Mouse (Mus musculus): ENCODE results near the gene Cisd1.
A peak's percentile ranks its signal among the peaks of the same experiment; 100 is the strongest.

The Cisd1 gene

GRCm38 (mm10) chr10:71348637-71349280 is 4.0 kb upstream of the Cisd1 start:
- DNase-seq = peak; percentile 9 to 24

DNA sequence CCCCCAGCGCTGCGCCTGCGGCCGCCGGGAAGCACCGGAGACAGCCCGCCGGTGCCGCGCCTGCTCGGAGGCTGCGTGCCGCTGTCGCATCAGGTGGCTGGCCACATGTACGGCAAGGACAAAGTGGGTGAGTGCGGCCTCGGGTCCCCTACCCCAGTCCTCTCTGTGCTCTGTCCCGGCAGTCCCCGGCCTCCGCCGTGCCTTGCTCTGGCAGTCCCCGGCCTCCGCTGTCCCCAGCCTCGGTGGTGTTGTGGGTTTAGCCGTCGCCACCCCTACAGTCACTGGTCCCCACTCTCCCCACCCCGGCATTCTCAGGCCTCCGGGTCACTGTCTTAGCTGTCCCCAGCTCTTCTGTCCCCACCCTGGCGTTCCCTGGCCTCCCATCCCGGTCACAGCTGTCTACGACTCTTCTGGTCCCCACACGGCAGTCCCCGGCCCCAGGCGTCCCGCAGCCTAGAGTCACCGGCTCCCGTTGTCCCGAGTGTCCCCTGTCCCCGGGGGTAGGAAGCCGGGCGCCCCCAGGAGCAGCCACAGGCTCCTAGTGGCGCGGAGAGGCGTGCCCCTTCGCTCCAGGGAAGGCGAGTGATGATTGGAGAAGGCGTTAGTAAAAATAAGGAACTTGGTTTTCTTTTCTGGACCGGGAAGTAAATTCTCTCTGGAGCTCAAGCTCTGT is 3.3 kb upstream of the Cisd1 start:
- DNase-seq = no peak

DNA sequence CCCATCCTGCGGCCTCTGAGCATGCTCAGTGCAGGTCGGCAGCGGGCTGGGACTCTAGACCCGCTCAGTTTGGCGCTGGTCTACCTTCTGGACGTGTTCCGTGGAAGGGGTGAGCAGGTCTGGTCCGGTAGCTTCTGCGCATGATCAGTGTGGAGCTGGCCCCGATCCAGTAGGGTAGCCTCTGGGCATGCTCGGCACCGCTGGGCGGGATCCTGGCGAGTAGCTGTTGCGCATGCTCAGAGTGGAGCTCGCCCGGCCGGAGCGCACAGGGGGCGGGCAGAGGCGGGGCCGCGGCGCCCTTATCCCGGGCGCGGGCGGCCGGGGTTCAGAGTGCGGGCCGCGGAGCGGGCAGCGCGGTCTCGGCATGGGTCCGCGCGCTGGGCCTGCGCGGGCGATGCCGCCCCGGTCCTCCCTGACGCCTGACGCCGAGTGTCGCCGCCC is 2.8 kb upstream of the Cisd1 start, which contains the start of gene Ipmk:
Gene Ipmk (plus strand): TSS at position 255 of the 441 bp plus-strand sequence.
- peak; percentile 100 for DNase-seq

DNA sequence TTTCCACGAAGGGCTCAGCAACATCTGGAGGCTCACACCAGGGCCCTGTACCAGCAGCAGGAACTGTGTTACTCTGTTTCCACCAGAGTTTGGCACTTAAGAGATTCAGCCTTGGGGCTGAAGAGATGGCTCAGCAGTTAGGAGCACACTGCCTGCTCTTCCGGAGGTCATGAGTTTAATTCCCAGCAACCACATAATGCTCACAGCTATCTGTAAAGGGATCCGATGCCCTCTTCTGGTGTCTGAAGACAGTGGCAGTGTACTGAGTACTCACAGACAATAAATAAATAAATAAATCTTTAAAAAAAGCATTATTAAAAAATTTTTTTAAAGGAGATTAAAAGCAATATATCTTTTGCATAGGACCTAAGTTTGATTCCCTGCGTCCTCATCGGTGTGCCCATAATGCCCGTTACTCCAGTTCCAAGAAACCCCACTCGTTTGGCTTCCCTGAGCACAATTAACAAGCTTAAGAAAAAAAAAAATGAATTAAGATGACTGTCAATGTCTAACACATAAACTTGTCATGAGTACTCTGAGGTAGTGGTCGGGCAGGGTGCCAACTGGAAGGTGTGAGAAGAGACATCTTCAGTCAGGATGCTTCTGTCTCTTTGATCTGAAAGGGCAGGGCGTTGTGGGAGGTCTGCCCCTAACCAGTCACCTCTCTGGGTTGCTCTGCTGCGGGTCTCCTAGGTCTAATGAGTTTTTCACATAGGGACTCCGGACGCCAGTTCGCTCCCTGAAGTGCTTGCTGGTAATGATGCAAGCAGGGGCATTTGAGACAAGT is 2.2 kb upstream of the Cisd1 start:
- DNase-seq = peak; percentile 27 to 86

DNA sequence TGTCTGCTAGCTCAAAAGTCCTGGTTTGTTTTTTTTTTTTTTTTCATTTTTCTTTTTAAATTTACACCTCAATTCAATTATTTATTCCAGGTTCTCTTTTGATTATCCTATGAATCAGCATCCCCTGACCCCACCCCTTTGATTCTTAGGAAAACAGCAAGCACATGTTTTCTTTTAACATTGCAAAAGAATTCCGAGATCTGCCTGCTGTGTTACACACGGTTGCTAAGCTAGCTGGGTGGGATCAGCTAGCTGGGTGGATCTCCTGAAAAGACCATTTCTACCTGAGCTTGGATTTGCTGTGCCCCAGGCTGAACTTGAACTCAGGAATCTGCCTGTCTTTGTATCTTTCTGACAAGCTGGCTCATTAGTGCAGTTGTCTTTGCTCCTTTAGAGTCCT is 1.4 kb upstream of the Cisd1 start:
- no peak for DNase-seq

DNA sequence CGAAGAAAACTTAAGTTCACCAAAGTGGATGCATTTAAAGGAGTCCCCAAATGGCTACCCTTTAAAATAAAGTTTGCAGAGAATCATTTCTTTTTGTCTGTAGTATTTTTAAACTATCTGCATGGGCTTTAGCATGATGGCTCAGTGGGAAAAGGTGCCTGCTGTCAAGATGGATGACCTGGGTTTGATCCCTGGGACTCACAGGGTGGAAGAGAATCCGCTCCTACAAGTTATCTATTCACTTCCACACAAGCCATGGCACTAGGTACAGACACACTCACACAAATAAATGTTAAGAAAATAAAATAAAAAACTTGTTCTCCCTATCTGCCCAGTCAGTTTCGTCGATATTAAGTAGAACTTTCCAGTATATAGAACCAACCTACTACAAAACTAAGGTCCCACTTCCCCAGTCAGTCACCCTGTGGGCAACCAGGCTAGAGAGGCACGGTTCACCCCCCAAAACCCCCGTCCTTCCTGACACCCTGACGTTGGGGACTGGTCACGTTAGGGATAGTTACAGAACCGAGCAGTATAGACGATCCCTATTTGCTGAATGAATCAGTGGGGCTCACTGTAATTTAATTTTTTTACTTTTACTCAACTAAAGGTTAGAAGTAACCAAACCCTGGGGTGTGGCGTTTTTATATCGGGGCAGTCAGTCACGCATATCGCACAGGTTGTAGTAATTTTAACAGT is 1.0 kb downstream of the Cisd1 start:
- DNase-seq = peak in 1 of 2 experiments; percentile 17

DNA sequence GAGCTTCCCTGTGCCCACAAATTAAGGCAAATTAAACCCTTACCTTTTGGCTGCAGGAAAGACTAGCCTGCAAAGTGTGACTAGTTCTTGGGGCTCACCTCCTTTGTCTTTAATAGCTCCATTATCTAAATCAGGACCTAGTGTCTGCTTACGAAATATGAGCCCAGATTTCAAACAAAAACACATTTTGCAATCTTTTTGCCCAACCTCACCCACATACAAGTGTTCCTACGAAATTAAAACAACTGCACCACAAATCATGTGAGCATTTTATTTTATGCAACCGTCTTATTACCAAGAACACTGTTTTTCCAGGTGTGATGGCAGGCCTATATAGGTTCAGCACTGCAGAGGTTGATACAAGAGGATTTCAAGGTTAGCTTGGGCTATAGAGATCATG is 1.6 kb downstream of the Cisd1 start:
- no peak for DNase-seq

DNA sequence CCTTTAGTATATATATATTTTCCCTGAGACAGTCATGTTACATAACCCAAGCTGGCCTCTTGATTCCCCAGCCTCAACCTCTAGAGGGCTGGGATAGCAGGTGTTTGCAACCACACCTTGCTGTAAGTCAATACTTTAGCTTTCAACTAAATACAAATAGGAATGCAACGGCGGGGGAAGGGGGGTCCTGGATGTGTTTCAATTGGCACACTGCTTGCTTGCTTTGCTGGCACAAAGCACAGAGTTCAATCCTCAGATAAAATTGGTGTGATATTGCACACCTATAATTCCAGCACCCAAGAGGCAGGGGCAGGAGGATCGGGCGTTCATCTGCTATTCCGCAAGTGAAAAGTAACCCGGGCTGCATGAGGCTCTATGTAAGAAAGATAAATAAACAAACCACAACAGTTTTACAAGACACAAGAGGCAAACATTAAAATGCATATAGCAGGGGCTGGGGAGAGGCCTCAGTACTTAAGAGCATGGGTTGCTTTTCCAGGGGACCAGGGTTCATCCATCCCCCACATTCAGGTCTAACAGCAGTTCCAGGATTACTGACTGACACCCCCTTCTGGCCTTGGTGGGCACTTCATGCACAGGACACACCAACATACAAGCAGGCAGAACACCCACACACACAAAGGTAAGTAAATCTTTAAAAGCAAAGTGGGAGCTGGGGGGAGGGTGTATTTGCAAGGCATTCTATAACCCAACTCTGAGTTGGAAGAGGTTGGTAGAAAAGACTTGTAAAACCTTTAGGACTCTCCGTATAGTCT is 2.5 kb downstream of the Cisd1 start:
- peak; percentile 27 to 42 for DNase-seq

GRCm38 (mm10) chr10:71341290-71341689 is 3.5 kb downstream of the Cisd1 start:
- DNase-seq = no peak

DNA sequence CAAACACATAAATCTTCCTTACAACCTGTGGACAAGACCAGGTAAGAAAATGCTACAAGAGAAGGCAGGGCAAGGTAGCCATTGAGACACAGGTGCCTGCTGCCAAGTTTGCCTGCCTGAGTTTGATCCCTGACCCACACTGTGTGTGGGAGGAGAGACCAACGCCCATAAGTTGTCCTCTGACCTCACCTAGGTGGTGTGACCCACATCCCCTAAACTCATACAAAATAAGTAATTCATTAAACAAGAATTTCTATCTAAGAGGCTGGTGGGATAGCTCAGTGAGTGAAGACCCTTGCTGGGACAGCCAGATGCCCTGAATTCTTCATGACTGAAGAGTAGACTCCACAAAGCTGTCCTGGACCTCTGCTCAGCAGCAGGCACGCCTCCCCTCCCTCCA is 4.6 kb downstream of the Cisd1 start:
- no peak for DNase-seq

GRCm38 (mm10) chr10:71339463-71339862 is 5.3 kb downstream of the Cisd1 start:
- no peak for DNase-seq

- DNase-seq = peak in 1 of 2 experiments; percentile 26
Measured at GRCm38 (mm10) chr10:71338156-71338905, 6.4 kb downstream of the Cisd1 start.

- no peak for DNase-seq
Measured at GRCm38 (mm10) chr10:71337733-71338132, 7.0 kb downstream of the Cisd1 start.

- DNase-seq = no peak
Measured at GRCm38 (mm10) chr10:71332859-71333258, 11.9 kb downstream of the Cisd1 start.

GRCm38 (mm10) chr10:71332376-71332775 is 12.4 kb downstream of the Cisd1 start:
- DNase-seq = no peak

GRCm38 (mm10) chr10:71331908-71332307 is 12.8 kb downstream of the Cisd1 start:
- no peak for DNase-seq

DNA sequence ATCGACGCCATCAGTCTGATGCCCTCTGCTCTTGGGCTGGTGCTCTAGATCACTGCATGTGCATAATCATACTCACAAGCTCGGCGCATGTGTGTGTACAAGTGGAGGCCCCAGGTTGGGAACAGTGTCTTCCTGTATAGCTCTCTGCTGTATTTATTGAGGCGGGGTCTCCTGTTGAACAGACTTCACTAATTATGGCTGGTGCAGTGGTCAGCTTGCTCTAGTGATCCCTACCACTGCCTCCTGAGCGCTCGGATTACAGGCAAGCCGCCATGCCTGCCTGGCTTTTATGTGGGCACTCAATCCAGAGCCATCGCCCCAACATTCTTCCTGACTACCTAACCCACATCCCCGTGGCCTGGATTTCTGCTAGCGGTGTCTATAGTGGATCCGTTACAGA is 14.7 kb downstream of the Cisd1 start:
- DNase-seq = no peak

- no peak for DNase-seq
Measured at GRCm38 (mm10) chr10:71329295-71329694, 15.5 kb downstream of the Cisd1 start.

DNA sequence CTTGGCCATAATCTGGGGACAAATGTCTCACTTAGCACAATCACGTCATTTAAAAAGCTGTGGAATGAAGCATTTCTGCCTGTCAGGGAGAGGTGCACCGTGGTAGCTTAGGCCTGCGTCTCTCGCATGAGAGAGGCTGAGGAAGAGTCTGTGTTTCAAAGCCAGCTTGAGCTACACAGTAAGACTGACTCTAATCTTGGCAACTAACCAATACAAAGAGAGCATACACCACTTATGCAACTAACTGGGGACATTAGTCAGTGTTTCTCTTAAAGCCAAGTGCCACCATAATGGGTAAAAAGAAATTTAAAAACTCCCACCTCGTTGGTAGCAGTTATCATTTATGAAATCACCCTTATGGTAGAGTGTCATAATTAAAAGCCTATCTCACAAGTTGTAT is 15.9 kb downstream of the Cisd1 start:
- no peak for DNase-seq

- no peak for DNase-seq
Measured at GRCm38 (mm10) chr10:71328382-71328781, 16.4 kb downstream of the Cisd1 start.

DNA sequence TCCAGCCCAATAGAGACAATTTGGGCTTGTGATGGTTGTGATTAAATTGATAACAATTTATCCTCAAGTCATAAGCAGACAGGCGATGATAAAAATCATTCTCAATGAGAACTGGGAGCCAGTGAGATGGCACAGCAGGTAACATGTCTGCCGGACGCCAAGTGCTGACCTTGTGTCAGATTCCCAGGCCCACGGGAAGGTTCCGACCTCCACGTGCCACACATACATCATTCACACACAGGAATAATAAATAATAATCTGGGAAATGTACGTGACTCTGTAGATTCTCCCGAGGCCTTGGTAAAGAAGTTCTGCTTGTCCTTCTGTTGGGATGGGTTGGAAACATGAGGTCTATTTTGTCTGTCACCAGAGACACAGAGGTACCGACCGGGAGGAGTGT is 17.4 kb downstream of the Cisd1 start:
- DNase-seq = no peak

Data from cerebellum, postnatal 10 days (tissue).